Mouse (Mus musculus) MEL (cell line): ENCODE measurements around the gene Pex10. TPM values are rescaled to one million over a fixed set of nuclear protein-coding genes. Genes with fewer than 3 reads are reported as not detected.

Source experiments
- DNase-seq: peaks from one replicate; pipeline ENCODE4 v3.0.0; 2011; ENCODE audit warnings: low read depth, low spot score
- H3K27ac ChIP-seq: 2 replicates; pipeline ENCODE4 v1.5.1; 2012; ENCODE audit warnings: low read depth, mild to moderate bottlenecking, control low read depth, low read length, moderate library complexity; ENCODE audit not compliant: control insufficient read depth
- H3K27me3 ChIP-seq, 2 experiments: fragments of 150-350 bp in 1 of 2; sonication (generic) in 1 of 2; 2 replicates each; pipeline ENCODE4 v1.6.1; 2012; ENCODE audit warnings: low read length in 2 of 2, mild to moderate bottlenecking in 2 of 2, improper control_type of control experiment in 1 of 2, moderate library complexity in 1 of 2; ENCODE audit not compliant: insufficient read depth in 2 of 2, control insufficient read depth in 1 of 2
- H3K36me3 ChIP-seq, 2 experiments: 2 replicates each; pipeline ENCODE4 v1.6.1; 2012 to 2014; ENCODE audit warnings: low read length in 2 of 2, improper control_type of control experiment in 1 of 2, inconsistent platforms in 1 of 2, mild to moderate bottlenecking in 1 of 2; ENCODE audit not compliant: insufficient read depth in 2 of 2, control insufficient read depth in 1 of 2
- H3K4me1 ChIP-seq, 2 experiments: fragments of 150-350 bp in 1 of 2; sonication (generic) in 1 of 2; 2 replicates each; pipeline ENCODE4 v1.6.1; 2012; ENCODE audit warnings: low read length in 2 of 2, improper control_type of control experiment in 1 of 2, mild to moderate bottlenecking in 1 of 2; ENCODE audit not compliant: insufficient read depth in 2 of 2, control insufficient read depth in 1 of 2
- H3K4me3 ChIP-seq, 2 experiments: fragments of 150-350 bp in 1 of 2; sonication (generic) in 1 of 2; 2 replicates each; pipeline ENCODE4 v1.5.1; 2012; ENCODE audit warnings: low read depth in 2 of 2, low read length in 2 of 2, mild to moderate bottlenecking in 2 of 2, moderate library complexity in 2 of 2, control low read depth in 1 of 2, improper control_type of control experiment in 1 of 2; ENCODE audit not compliant: control insufficient read depth in 1 of 2, insufficient read depth in 1 of 2
- H3K79me2 ChIP-seq: 2 replicates; pipeline ENCODE4 v1.6.1; 2012; ENCODE audit warnings: mild to moderate bottlenecking, low read length, moderate library complexity; ENCODE audit not compliant: control insufficient read depth, poor library complexity, insufficient read depth
- H3K9ac ChIP-seq: 2 replicates; pipeline ENCODE4 v1.6.1; 2012; ENCODE audit warnings: low read depth, mild to moderate bottlenecking, control low read depth, low read length, moderate library complexity; ENCODE audit not compliant: control insufficient read depth, poor library complexity, severe bottlenecking
- H3K9me3 ChIP-seq: fragments of 150-350 bp; sonication (generic); replicated peaks from 2 replicates; pipeline ENCODE4 v1.6.1; 2012; ENCODE audit warnings: mild to moderate bottlenecking, low read length, improper control_type of control experiment, moderate library complexity; ENCODE audit not compliant: insufficient read depth
- CHD1 ChIP-seq: IDR thresholded peaks from 2 replicates; pipeline ENCODE4 v1.6.1; 2012; ENCODE audit warnings: low read depth, mild to moderate bottlenecking, inconsistent platforms, low read length, improper control_type of control experiment
- CHD2 ChIP-seq: IDR thresholded peaks from 2 replicates; pipeline ENCODE4 v1.6.1; 2011; ENCODE audit warnings: low read length, improper control_type of control experiment
- CTCF ChIP-seq, 3 experiments: IDR thresholded peaks in 2 of 3; conservative IDR thresholded peaks in 1 of 3; 2 replicates each; pipeline ENCODE4 v1.5.1; 2011 to 2012; ENCODE audit warnings: low read length in 3 of 3, low read depth in 2 of 3, mild to moderate bottlenecking in 2 of 3, improper control_type of control experiment in 1 of 3, inconsistent platforms in 1 of 3, mixed read lengths in 1 of 3, moderate library complexity in 1 of 3; ENCODE audit not compliant: control insufficient read depth in 1 of 3, insufficient read depth in 1 of 3, poor library complexity in 1 of 3, severe bottlenecking in 1 of 3
- E2F4 ChIP-seq: IDR thresholded peaks from 2 replicates; pipeline ENCODE4 v1.6.1; 2011; ENCODE audit warnings: low read depth, low read length, improper control_type of control experiment, borderline replicate concordance
- EP300 ChIP-seq, 2 experiments: IDR thresholded peaks; 2 replicates each; pipeline ENCODE4 v1.6.1; 2011; ENCODE audit warnings: improper control_type of control experiment in 2 of 2, low read length in 2 of 2, low read depth in 1 of 2, mild to moderate bottlenecking in 1 of 2
- ETS1 ChIP-seq: IDR thresholded peaks from 2 replicates; pipeline ENCODE4 v1.6.1; 2012; ENCODE audit warnings: low read depth, mild to moderate bottlenecking, inconsistent platforms, low read length, improper control_type of control experiment, moderate library complexity
- GABPA ChIP-seq: IDR thresholded peaks from 2 replicates; pipeline ENCODE4 v1.6.1; 2012; ENCODE audit warnings: low read depth, mild to moderate bottlenecking, inconsistent platforms, low read length, improper control_type of control experiment, moderate library complexity
- HCFC1 ChIP-seq: IDR thresholded peaks from 2 replicates; pipeline ENCODE4 v1.6.1; 2012; ENCODE audit warnings: low read depth, mild to moderate bottlenecking, inconsistent platforms, low read length, improper control_type of control experiment, moderate library complexity
- MAX ChIP-seq: IDR thresholded peaks from 2 replicates; pipeline ENCODE4 v1.6.1; 2011; ENCODE audit warnings: low read length, improper control_type of control experiment
- MAZ ChIP-seq: IDR thresholded peaks from 2 replicates; pipeline ENCODE4 v1.6.1; 2012; ENCODE audit warnings: low read depth, mild to moderate bottlenecking, inconsistent platforms, low read length, improper control_type of control experiment
- MEF2A ChIP-seq: IDR thresholded peaks from 2 replicates; pipeline ENCODE4 v1.6.1; 2014; ENCODE audit warnings: low read depth, mild to moderate bottlenecking, inconsistent platforms, low read length, improper control_type of control experiment; ENCODE audit not compliant: poor library complexity, insufficient replicate concordance, severe bottlenecking; ENCODE audit errors: extremely low read depth
- MYC ChIP-seq: IDR thresholded peaks from 2 replicates; pipeline ENCODE4 v1.6.1; 2011; ENCODE audit warnings: low read depth, mild to moderate bottlenecking, low read length, improper control_type of control experiment, moderate library complexity
- NRF1 ChIP-seq: IDR thresholded peaks from 2 replicates; pipeline ENCODE4 v1.6.1; 2014; ENCODE audit warnings: low read depth, mild to moderate bottlenecking, inconsistent platforms, low read length, improper control_type of control experiment, moderate library complexity; ENCODE audit not compliant: poor library complexity, insufficient read depth, severe bottlenecking
- POLR2A ChIP-seq, 2 experiments: IDR thresholded peaks; 2 replicates each; pipeline ENCODE4 v1.6.1; 2011 to 2012; ENCODE audit warnings: low read length in 2 of 2, mild to moderate bottlenecking in 2 of 2, control low read depth in 1 of 2, improper control_type of control experiment in 1 of 2, low read depth in 1 of 2, moderate library complexity in 1 of 2; ENCODE audit not compliant: control insufficient read depth in 1 of 2, insufficient read depth in 1 of 2, poor library complexity in 1 of 2
- POLR2AphosphoS2 ChIP-seq: IDR thresholded peaks from 2 replicates; pipeline ENCODE4 v1.6.1; 2011; ENCODE audit warnings: low read length, improper control_type of control experiment
- RCOR1 ChIP-seq: IDR thresholded peaks from 2 replicates; pipeline ENCODE4 v1.6.1; 2012; ENCODE audit warnings: low read depth, mild to moderate bottlenecking, inconsistent platforms, low read length, improper control_type of control experiment
- SMC3 ChIP-seq: IDR thresholded peaks from 2 replicates; pipeline ENCODE4 v1.6.1; 2011; ENCODE audit warnings: low read depth, low read length, improper control_type of control experiment
- TBP ChIP-seq: IDR thresholded peaks from 2 replicates; pipeline ENCODE4 v1.8.0; 2011; ENCODE audit warnings: low read depth, low read length, improper control_type of control experiment
- TCF12 ChIP-seq: IDR thresholded peaks from 2 replicates; pipeline ENCODE4 v1.6.1; 2014; ENCODE audit warnings: low read depth, mild to moderate bottlenecking, inconsistent platforms, low read length, improper control_type of control experiment, moderate library complexity
- UBTF ChIP-seq: IDR thresholded peaks from 2 replicates; pipeline ENCODE4 v1.6.1; 2012; ENCODE audit warnings: low read depth, mild to moderate bottlenecking, inconsistent platforms, low read length, improper control_type of control experiment, moderate library complexity, borderline replicate concordance; ENCODE audit not compliant: insufficient read depth
- USF1 ChIP-seq: IDR thresholded peaks from 2 replicates; pipeline ENCODE4 v1.6.1; 2014; ENCODE audit warnings: low read depth, mild to moderate bottlenecking, inconsistent platforms, low read length, improper control_type of control experiment, moderate library complexity
- ZKSCAN1 ChIP-seq: IDR thresholded peaks from 2 replicates; pipeline ENCODE4 v1.6.1; 2012; ENCODE audit warnings: low read depth, mild to moderate bottlenecking, inconsistent platforms, low read length, improper control_type of control experiment, moderate library complexity
- ZMIZ1 ChIP-seq: IDR thresholded peaks from 2 replicates; pipeline ENCODE4 v1.6.1; 2012; ENCODE audit warnings: low read depth, mild to moderate bottlenecking, inconsistent platforms, low read length, improper control_type of control experiment, moderate library complexity
- polyA plus RNA-seq, 2 experiments: library from polyadenylated mRNA; stranded (reverse) in 1 of 2; unstranded in 1 of 2; fragments of >175 nt in 1 of 2; fragments of >200 nt in 1 of 2; gene quantifications; 2 replicates each; pipeline versions ENCODE4 v1.2.1 to v1.2.4; 2012; ENCODE audit warnings: low replicate concordance in 2 of 2, low read depth in 1 of 2; ENCODE audit not compliant: insufficient read length in 2 of 2, insufficient read depth in 1 of 2, missing spikeins in 1 of 2
- total RNA-seq: library from RNA; depleted of rRNA; stranded (reverse); fragments of 300-350 nt; gene quantifications from 2 replicates; pipeline ENCODE4 v1.2.3, GENCODE M21; 2012

Gene Pex10
- total and polyA plus RNA-seq, 3 experiments: 15.8 to 21.8 TPM; not detected in 1

DNA sequence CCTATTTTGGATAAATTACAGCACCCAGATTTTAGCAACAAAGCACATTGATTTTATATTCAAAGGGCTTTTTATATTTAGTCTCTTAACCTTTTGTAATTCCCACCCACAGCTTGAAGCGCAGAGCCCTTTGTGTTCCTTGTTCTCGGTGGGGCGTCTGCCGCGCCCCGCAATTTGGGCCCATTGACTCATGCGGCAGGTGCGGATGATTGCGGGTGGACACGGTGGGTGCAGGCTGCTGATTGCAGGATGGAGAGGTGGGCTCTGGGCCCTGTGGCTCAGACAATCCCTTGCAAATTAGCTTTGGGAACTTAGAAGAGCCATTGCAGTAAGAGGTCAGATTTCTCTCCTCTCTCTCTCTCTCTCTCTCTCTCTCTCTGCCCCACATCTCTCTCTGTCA lies 51.5 kb downstream of the Pex10 start:
- no peaks in the 10 kb centered on the region for H3K79me2 ChIP-seq
- H3K4me1 ChIP-seq: peaks cover 22 to 41% of the 10 kb centered on the region in 2 experiments

DNA sequence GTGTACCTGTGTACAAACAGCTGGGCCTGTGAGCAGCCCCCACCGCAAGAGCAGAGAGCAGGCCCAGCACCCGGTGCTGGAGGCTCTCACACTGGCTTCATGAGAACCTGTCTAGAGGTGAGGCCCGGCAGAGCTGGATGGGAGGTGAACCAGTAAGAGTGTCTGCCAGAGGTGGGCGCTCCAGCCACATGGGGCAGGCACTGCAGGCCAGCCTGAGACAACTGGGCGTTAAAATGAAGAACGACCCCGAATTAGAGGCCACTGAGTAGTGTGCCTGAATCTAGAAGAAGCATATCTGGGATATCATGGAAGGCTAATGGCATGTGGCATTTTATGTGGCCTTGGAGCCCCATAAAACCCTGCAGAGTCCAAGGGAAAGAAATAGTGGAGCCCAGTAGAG lies 53.2 kb downstream of the Pex10 start:
- H3K36me3 ChIP-seq: peaks cover 0 to 33% of the 10 kb centered on the region in 2 experiments; a peak in 2 of 4 replicates
- TF ChIP-seq TCF12: no peak
- TF ChIP-seq HCFC1: no peak
- no peak; a peak in 1 of 6 replicates for TF ChIP-seq CTCF (IDR thresholded peaks at IDR 0.05 in 2 of 3, conservative IDR thresholded peaks at IDR 0.05 in 1 of 3; ENCODE audit: control insufficient read depth in 1 of 3, insufficient read depth in 1 of 3, low read depth in 2 of 3, low read length in 3 of 3, poor library complexity in 1 of 3, severe bottlenecking in 1 of 3)
- TF ChIP-seq MAZ: no peak
- no peak for TF ChIP-seq NRF1
- no peak for TF ChIP-seq SMC3
- no peak for TF ChIP-seq POLR2AphosphoS2
- no peak for TF ChIP-seq POLR2A (IDR thresholded peaks at IDR 0.05; ENCODE audit: control insufficient read depth in 1 of 2, insufficient read depth in 1 of 2, low read depth in 1 of 2, low read length in 2 of 2, poor library complexity in 1 of 2)
- TF ChIP-seq RCOR1: no peak
- TF ChIP-seq ZMIZ1: no peak
- TF ChIP-seq TBP: no peak
- no peak for TF ChIP-seq GABPA
- no peak for TF ChIP-seq MEF2A
- no peak for TF ChIP-seq CHD1
- TF ChIP-seq USF1: no peak

More for the DNA sequence above, 51.5 kb downstream of the Pex10 start:
- Histone ChIP-seq H3K27me3 (no peaks in the 10 kb centered on the region), H3K27ac (no peak overlapping the region), H3K9me3 (no peaks in the 10 kb centered on the region), H3K36me3 (peaks cover 0 to 27% of the 10 kb centered on the region in 2 experiments; a peak in 2 of 4 replicates), H3K4me3 (no peak overlapping the region), H3K9ac (no peak overlapping the region)
- DNase-seq: no peak
- no peak for TF ChIP-seq ZMIZ1
- TF ChIP-seq E2F4: no peak
- TF ChIP-seq ZKSCAN1: no peak
- no peak for TF ChIP-seq CTCF (IDR thresholded peaks at IDR 0.05 in 2 of 3, conservative IDR thresholded peaks at IDR 0.05 in 1 of 3; ENCODE audit: control insufficient read depth in 1 of 3, insufficient read depth in 1 of 3, low read depth in 2 of 3, low read length in 3 of 3, poor library complexity in 1 of 3, severe bottlenecking in 1 of 3)
- no peak for TF ChIP-seq MAZ
- no peak for TF ChIP-seq ETS1
- no peak for TF ChIP-seq MAX
- TF ChIP-seq EP300 (IDR thresholded peaks at IDR 0.05; ENCODE audit: low read depth in 1 of 2, low read length in 2 of 2): no peak
- no peak for TF ChIP-seq UBTF
- TF ChIP-seq CHD2: no peak
- no peak for TF ChIP-seq GABPA
- no peak for TF ChIP-seq NRF1
- TF ChIP-seq MYC: no peak

More for the DNA sequence above, 53.2 kb downstream of the Pex10 start:
- H3K4me1 ChIP-seq: peaks cover 27 to 54% of the 10 kb centered on the region in 2 experiments
- no peaks in the 10 kb centered on the region for H3K9me3 ChIP-seq
- no peak for DNase-seq
- H3K9ac ChIP-seq: no peak overlapping the region
- no peaks in the 10 kb centered on the region for H3K27me3 ChIP-seq
- no peaks in the 10 kb centered on the region for H3K79me2 ChIP-seq
- no peak overlapping the region for H3K4me3 ChIP-seq
- H3K27ac ChIP-seq: no peak overlapping the region
